Mouse (Mus musculus) cerebellum, adult 18-20 months (tissue): ENCODE measurements around the gene Trp53tg5.
A peak's percentile ranks its signal among the peaks of the same experiment; 100 is the strongest.

Experiments used
- DNase-seq, 2 experiments: peaks; one replicate each; pipeline ENCODE4 v3.0.0; 2021

The Trp53tg5 gene

DNA sequence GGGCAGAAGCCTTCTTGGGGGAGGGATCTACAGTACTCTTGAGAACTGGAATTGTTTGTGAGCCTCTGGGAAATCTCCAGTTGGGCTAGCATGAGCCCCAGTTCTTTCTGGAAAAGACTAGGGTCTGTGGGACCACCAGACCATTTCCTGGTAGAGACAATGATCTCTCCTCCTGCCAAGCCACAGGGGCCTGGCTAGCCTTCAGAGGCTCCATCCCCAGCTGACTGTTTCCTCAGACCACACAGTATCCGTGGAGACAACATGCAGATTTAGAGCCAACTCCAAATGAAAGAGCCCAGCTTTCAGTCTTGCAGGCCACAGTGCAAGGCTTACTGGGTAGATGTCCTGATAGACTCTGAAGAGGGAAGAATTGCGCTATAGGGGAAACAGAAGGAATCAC, 20.6 kb upstream of the Trp53tg5 start:
- DNase-seq: no peak

DNA sequence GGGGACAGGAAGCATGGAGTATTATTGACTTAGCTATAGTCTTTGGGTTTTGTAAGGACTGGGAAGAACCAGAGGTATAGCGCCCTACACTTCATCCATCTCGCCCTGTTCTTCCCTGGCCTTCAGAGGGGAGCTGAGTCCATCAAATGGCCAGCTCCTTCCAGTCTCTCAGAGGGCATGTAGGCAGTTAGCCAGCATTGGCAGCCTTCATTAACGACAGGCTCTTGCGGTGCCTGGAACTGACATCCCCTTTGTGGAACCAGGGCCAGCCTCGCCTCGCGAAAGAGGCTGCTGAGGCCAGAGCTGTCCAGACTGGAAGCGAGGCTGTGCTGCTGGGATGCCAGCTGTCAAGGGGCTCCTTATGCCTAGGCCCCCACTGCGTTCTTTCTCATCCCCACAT, 14.3 kb upstream of the Trp53tg5 start:
- peak; percentile 73 to 79 for DNase-seq

DNA sequence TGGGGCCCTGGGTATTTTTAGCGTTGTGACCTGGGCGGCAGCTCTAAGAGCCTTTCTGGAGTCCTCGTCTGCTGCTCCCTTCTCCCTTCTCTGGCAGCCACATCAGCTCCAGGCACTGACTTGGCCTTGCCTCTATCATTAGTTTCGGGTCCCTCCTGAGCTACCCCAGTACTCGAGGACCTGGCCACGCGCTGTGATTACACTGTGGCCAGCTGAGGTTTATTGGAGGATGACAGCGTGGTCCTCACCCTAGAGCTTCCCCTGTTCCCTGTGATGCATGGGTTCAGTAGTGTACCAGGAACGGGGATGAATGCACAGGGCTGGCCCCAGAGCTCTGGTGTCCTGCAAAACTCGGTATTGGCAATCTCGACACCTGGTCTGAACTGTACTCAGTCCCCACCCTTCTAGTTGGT, 13.6 kb upstream of the Trp53tg5 start:
- DNase-seq: no peak

DNA sequence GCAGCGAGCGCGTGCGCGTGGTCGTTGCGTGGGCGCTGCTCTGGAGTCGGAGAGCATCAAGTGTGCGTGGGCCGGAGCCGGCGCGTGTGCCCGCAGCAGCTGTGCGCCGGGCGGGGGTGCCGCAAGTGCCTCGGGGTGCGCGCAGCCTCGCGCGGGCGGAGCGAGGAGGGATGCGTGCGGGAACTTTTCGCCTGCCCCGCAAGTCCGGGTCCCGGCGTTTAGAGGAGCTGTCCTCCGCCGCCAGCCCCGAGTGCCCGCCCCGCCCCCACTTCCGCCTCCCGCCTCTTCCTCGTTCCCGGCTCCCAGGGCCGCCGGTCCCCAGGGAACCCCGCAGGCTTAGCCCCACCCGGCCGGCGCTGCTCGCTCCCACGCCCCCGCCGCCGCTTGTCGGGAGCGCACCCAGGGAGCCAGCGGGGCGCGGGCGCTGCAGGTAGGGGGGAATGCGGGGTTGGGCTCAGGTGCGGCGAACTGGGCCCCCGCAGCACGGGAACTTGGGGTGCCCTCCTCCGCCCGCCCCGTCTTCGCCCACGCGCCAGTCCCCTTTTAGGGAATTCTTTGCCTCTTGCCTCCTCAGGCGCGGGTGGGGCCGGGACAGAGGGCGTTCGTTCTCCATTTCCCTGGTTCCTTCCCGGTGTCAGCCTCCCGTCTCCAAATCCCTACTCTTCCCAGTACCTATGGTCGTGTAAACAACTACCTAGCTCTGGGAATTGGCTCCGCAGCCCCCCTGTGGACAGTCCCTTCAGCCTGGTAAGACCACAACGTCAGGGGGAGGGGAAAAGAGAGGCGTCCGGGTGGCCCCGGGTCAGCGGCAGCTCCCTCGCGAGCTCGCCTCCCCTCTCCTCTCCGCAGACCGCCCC, 13.0 kb upstream of the Trp53tg5 start:
- peak; percentile 77 to 83 for DNase-seq

DNA sequence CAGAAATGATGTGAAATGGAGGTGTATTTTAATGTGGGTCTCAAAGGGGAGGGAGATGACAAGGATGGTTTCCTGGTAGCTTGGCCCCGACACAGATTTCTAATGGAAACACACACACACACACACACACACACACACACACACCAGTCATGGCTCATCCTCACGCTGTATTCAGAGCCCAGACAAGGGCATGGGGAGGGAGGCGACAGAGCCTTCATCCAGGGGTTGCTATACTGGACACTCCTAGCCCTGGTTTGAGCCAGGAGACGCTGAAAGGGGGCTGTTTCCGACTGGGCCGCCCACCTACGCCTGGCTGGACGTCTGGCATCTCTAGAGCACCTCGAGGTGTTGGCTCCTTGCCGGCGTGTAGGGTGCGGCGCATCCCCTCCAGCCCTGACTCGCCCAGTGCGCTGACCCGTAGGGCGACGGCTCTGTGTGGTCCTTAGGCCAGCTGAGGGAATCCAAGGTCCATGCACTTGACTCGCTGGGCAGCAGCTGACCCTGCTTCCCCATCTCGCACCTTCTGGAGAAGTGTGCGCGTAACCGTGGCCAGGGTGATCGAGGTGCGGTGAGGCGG, 12.2 kb upstream of the Trp53tg5 start, which contains the start of gene Dbndd2:
Gene Dbndd2, plus strand, starts transcription at position 426 of the 577 bp plus-strand sequence.
- no peak for DNase-seq

DNA sequence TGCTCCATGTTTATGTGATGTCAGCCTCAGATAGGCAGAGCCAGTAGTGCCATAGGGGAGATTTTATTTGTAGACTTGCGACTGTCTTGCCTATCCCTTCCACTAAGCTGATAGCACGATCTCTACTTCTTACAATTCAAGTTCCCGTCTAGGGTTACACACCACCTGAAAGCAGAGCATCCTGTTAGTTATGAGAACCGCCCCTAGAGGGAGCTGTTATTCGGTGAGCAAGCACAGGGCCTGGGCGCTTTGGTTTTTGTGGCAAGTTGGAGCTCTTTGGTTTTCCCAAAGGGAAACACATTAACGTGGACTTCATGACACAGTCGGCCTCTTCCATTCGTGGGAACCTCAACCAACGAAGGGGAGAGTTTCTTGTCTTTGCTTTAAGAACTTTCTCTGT, 3.3 kb downstream of the Trp53tg5 start:
- DNase-seq: peak; percentile 50 to 51

DNA sequence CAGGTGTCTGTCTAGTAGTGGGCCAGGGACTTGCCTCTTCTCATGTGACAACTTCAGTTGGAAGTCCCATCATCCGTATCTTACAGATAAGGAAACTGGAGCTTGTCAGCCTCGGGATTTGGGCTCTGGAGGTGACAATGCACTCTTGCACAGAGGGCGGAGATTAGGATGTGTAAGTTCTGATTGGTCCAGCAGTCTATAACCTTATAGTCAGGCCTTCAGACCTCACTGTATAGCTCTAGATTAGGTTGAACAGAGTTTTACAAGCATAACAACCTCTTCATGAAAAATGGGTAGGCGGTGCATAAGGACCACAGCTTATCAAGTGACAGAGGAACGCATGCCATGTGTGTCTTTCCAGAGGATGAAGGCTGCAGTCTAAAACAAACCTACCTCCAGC, 6.7 kb downstream of the Trp53tg5 start:
- no peak for DNase-seq

DNA sequence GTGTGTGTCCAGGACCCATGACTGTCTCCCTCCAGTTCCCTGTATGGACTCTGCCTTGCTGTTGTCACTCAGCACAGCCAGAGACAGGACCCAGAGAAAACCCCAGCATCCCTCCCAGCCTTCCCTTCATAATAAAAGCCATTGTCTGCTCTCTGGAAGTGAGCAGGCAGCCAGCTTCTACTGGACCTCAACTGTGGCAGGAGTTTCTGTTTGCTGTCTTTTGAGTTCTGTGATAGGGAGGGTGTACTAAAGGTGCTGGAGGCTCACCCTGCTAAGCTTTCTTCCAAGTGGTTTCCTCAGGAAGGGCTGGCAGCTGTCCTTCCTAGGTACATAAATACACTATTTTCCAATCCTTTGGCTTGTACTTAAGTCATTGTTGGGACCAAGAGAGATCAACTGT, 8.4 kb downstream of the Trp53tg5 start:
- no peak for DNase-seq

DNA sequence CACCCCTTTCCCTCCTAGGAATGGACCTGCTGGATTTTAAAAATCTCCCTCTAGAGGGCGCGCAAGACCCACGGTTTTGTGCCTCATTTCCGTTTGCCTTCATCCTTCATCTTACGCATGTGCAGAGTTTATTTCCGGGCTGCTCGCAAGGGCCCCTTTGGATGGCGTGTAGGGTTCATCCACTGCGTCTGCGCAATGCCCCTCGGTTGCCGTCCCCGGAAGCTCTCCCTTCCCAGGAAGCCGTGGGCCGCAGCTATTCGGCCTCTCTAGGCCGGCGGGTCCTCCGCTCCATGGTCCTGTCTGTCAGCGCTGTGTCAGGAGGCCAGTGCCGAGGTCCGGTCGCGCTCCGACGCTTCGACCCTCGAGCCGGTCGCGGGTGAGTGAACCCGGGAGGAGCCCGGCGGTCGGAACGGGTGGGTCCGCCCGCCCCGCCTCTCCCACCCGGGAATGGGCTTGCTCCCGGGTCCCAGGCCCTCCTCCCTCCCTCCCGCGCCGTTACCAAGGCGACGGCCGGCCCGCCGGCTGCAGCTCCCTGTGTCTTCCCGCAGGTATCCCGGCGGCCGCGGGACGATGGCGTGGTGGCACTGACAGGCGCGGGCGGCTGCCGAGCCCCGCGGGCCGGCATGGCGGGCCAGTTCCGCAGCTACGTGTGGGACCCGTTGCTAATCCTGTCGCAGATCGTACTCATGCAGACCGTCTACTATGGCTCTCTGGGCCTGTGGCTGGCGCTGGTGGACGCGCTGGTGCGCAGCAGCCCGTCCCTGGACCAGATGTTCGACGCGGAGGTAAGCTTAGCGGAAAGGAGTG, 12.6 kb downstream of the Trp53tg5 start, which contains the start of gene Gm20458:
Gene Gm20458, plus strand, starts transcription at position 223 of the 807 bp plus-strand sequence.
- DNase-seq: peak; percentile 96 to 98

DNA sequence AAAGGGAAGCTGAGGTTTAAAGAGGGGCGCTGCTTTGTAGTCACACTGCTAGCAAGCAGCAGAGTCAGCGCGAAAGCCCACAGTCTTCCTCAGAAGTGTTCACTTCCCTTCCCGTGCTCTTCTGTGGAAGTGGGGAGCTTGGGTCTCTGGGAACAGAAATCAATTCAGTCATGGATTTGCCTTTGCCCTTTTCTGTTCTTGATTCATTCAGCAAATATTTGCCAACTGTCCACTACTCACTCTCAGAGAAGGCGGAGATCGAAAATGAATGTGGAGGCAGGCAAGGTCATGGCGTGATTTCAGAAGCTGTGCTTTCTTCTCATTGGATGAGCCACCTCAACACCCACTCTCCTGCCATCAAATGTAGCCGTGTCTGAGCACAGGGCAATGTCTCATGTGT, 15.0 kb downstream of the Trp53tg5 start:
- no peak for DNase-seq

DNA sequence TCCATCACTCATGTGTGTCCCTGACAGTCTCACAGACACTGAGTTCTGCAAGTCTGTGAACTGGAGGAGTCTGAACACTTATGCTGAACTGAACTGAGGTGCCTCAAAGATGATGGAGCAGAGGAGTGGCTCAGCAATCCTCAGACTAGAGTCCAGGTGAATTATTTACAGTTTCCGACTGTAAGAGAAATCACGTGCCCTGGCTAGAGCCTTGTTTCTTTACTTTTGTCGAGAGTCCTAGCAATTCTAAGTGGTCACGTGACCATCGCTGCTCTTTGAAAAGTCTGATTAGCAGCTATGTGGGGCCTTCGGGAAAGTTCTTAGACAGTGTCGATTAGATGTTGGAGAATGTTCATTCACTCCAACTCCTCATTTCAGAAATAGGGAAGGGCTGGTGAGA, 15.6 kb downstream of the Trp53tg5 start:
- DNase-seq: no peak

DNA sequence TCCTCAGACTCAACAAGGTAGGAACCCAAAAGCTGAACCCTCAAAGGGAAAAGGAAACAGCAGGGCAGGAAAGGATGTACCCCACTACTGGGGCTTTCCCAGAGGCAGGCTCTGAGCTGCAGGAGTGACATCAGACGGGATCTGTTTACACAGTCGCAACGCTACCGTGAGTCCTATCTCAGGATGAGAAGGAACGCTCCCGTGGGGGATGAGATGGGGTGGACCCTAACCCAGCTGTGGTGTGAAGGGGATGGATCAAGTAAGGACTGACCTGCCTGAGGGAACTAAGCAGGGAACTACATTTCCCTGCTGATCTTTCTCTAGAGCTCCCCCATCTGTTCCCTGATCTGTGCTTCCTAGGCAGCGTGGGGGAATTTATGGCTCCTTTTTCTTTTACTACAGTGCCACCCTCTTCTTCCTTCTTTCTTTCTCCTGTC, 16.6 kb downstream of the Trp53tg5 start, which contains the start of gene Sys1:
Gene Sys1, plus strand, starts transcription at position 101 of the 437 bp plus-strand sequence.
- no peak for DNase-seq

DNA sequence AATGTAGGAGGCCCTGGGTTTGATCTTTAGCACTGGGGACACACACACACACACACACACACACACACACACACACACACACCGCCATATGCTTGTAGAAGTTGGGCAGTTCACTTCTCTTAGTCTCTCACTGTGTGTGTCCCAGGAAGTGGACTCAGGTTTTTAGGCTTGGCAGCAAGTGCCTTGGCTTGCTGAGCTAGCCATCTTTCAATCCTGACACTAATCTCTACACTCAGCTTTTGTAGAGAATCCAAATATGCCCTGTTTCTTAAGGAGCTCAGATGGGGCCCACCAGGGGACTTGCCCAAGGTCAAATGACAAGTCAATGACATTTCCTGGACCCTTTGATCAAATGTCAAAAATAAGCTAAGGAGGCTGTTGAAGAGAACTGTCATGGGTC, 17.1 kb downstream of the Trp53tg5 start:
- DNase-seq: no peak

DNA sequence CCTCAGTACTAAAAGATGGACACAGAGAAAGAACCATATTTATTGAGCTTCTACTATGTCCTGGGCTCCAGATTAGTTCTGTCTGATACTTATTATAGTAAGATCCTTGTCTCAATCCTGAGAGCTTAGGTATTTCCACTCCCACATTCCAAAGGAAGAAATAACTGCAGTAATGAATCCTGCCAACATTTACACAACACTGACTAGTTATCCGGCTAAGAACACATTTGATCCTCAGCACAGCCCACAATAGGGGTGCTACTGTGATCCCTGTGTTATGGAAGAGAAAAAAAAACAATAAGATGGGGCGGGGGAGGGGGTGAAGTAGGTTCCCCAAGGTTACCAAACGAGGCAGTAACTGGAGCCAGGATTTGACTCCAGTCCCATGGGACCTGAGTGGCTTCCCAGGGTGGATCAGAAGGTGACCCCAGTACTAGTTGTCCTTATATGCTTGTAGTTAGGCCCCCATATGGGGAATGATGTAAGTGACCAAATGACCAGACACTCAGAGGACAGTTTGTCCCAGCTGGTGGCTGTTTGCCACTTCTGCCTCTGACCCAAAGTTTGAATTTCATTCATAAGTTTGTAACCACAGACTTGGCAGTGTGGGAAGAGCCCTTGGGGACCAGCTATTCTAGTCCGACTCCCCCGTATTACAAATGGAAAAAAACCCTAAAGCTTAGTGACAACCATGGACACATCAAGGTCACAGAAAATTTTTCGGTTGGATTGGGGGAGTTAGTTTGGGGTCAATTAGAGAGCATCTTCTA, 17.9 kb downstream of the Trp53tg5 start:
- no peak for DNase-seq

DNA sequence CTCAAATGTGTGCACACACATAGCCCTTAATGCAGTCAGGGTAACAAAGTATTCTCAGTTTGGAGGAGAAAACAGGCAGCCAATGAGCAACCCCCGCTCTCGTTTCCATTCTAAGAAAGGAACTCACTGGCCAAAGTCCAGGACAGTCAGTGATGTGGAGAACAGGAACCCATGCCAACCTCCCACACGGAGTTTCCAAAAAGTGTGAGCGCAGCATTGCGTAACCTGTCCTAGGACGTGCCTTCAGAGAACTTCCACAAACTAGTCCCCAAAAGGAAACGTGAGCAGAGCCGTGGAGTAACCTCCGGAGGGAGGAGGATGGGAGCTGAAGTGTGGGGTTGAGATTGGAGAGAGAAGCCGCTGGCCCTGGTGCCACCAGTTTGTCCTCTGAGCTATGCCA, 18.7 kb downstream of the Trp53tg5 start:
- no peak for DNase-seq

DNA sequence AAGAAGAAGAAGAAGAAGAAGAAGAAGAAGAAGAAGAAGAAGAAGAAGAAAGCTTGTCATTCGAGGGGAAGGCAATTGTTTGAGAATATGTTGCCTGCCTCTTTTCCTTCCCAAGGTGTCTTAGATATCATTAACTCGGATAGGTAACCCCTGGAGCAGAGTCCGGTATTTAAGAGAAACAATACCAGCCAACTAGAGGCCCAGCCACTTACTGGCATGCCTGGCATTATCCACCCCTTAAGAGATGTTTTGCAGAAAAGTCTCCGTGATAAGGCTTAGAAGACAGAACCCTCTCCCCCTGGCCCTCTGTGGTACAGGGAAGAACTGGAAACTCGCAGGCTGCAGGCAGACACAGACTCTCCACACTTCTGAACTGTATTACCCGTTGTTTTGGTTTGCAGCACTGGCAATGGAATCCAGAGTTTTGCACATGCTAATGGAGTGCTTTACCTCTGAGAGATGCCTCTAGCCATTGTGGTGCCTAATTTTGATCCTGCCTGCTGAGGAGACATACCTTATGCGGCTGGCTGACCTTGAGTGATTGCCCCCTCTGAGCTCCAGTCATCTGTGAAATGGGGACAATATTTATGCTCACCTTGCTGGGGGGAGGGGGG, 19.5 kb downstream of the Trp53tg5 start:
- DNase-seq: no peak

DNA sequence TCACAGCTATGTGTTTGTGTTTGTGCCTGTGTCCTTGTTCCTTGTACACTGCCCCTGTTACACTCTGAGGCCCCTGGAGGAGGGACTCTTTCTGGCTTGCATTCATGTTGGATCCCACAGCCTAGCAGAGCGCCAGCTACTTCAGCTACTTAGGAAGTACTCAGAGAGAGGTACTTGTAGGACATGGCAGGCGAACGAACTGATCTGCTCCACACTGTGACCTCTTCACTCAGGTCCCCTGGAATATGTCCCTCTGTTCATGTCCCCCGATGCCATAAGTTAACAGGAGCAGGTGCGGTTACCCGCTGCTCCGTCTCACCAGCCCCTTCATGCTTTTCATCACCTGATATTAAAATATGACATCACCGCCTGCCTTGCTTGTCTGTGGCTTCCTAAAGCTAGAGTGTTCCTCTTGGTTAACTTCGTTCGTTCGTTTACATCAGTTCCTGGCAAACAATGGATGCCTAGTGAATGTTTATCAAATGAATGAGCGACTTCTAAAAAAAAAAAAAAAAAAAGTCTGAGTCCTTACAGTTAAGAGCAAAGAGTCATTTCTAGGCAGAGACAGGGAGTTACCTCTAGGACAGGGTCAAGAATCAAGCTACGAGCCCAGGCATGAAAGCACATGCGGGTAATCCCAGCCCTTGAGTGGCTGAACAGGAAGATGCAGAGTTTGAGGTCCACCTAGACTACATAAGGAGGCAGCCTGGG, 20.3 kb downstream of the Trp53tg5 start:
- no peak for DNase-seq

DNA sequence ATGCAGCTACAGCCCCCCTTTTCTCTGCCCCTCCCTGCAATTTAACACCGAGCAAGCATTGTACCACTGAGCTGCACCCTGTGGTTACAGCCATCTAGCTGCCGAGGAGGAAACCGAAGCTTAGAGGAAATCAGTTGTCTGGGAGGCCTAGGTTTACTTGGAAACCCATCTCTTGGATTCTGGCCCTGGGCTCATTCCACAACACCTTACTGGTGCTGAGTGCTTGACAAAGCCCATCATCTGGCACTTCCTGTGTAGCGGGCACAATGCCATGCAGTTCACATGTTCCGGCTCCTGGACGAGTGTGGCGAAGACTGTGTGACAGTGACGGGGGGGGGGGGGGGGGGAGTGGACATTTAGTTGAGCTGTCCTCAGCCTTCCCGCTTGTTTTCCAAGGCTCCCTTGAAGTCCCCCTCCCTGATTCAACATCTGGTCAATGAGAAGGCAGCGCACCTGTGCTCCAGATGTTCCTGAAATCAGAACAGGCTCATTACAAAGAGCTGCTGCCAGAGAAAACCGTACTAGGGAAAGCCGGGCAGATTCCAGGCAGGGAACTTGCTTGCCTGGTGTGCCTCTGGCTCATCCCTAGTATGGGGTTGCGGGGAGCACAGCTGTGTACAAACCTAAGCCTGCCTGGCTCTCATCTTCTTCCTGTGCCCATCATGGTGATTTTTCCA, 21.4 kb downstream of the Trp53tg5 start:
- no peak for DNase-seq

DNA sequence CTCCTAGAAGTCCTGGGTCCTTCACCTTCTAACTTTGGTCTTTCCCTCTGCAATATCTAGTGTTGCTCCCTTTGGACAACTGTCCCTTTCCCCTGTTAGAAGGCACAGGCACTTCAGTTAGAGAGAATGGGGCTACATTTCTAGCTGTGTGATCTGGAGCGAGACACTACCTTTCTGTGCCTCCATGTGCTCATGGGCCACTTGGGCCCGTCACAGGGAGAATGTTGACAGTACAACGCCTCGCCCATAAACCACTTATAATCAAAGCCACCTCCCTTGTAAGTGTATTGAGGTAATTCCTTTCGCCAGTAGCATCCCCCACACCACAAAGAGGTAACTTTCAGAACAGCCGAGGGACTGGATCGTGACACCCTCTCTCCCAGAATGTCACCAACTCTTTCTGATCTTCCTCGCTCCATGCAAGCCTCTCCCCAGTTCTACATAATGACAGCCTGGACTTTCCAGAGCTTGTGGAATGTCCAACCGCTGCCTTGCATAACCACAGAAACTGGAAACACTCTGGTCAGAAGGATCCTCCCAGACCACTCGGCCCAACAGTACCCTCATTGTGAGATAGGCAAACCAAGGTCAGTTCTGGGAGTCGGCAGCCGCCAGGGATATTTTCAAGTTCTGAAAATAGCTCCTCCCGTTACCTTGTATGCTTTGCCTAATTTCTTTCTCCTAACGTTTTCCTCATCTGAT, 24.0 kb downstream of the Trp53tg5 start:
- no peak for DNase-seq

DNA sequence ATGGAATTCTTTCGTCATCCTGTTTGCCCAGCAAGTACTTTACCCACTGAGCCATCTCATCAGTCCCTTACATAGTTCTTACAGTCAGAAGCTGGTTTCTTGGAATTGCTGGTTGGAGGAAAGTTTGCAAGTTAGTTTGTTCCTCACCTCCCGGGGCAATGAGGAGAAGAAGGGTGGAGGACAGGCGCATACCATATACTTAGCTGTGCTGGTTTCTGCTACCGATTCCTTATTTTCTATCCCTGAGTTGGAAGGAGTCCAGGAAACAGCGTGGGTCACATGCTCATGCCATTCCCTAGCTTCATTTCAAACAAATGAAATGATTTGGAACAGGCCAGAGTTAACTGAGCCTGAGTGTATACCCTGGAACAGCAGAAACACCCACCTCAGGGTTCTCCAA, 24.6 kb downstream of the Trp53tg5 start:
- DNase-seq: no peak
